Mouse (Mus musculus): ENCODE data around the gene 1700056E22Rik. TPM values are rescaled to one million over a fixed set of nuclear protein-coding genes. Genes with fewer than 3 reads are reported as not detected.

Gene 1700056E22Rik
- 0.90 TPM for polyA plus RNA-seq (2012; fragmentation: generic; extraction: Trizol)
- long read RNA-seq, experiment 1, partial matches to known transcripts = 0 of 2 reads
- long read RNA-seq, experiment 1, other reads (novel, unspliced or antisense) = 0 of 2 reads
- long read RNA-seq, experiment 2 = 0 reads

DNA sequence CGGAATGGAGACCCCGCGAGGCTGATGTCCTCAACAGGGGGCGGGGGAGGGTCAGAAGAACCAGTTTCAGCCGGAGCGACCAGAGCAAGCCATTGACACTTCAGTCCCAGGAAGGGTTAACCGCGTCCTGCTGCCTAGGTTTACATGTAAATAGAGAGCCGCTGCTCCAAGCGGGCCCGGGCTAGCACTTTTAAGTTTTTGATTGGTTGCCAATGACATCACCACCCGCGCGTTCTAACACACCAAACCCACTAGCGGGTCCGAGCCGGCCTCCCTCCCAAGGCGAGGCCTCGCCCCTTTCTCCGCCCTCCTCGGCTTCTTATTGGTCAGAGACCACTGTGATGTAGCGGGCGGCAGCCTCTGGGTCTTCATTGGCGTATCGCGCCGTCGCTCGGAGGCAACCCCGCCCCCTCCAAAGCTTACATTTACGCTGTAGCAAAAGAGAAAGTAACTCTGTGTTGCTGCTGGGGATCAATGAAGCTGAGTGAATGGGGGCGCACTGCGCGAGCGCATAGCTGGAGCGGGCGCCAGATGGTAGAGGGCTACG, at the start of gene 1700056E22Rik:
TSS of gene 1700056E22Rik (minus strand) at position 291 of the 547 bp plus-strand sequence.
- H3K79me3 ChIP-seq (ENCODE audit: low read depth) = peaks cover 38% of the 10 kb centered on the region
- peak within 1 kb of the TSS; percentile 63 for H3K4me3 ChIP-seq (ENCODE audit: insufficient read depth, poor library complexity, severe bottlenecking)
- no peaks in the 10 kb centered on the region for H3K27me3 ChIP-seq (ENCODE audit: control insufficient read depth, insufficient read depth, insufficient read length)
- peak within 1 kb of the TSS; percentile 71 for H3ac ChIP-seq (ENCODE audit: control insufficient read depth, insufficient read length, low read depth)
- no peak for TF ChIP-seq MYOD1 (IDR thresholded peaks at IDR 0.05; ENCODE audit: control insufficient read depth, insufficient read length, low read depth)
- no peak for TF ChIP-seq FOSL1 (IDR thresholded peaks at IDR 0.05; ENCODE audit: insufficient read depth, low read length, poor library complexity, severe bottlenecking)
- no peak for TF ChIP-seq MAX (IDR thresholded peaks at IDR 0.05)
- no peak for TF ChIP-seq MYOG (IDR thresholded peaks at IDR 0.05; ENCODE audit: control insufficient read depth, extremely low read depth, insufficient read length)
- no peak for TF ChIP-seq CTCF (IDR thresholded peaks at IDR 0.05; ENCODE audit: control insufficient read depth, insufficient read depth, insufficient read length)
- TF ChIP-seq CEBPB (IDR thresholded peaks at IDR 0.05; ENCODE audit: low read depth) = no peak
- TF ChIP-seq USF1 (IDR thresholded peaks at IDR 0.05; ENCODE audit: low read depth) = no peak
- peaks cover 26% of the 10 kb centered on the region for H3K36me3 ChIP-seq (ENCODE audit: control insufficient read depth, insufficient read depth)
- peaks cover 48% of the 10 kb centered on the region for H3K79me2 ChIP-seq (ENCODE audit: control insufficient read depth, insufficient read depth)

DNA sequence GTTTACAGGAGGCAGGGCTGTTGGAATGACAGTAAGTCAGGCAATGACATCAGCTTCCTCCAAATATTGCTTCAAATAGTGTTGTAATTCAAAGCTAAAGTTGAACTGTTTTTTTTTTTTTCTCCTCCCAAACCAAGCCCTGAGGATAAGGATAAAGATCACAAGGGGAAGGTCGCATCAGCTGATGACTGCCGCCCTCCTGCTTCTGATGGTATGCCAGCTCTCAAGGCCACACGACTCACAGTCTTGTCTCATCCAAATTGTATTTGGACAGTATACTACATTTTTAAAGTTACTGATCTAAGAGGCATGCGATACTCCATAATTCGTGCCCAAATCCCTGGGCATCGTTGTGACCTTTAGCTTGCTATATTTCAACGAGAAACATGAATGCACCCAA, 49.1 kb upstream of the 1700056E22Rik start:
- Histone ChIP-seq H3K36me3 (ENCODE audit: control insufficient read depth, insufficient read depth) (no peaks in the 10 kb centered on the region), H3K4me3 (ENCODE audit: insufficient read depth, poor library complexity, severe bottlenecking) (no peak overlapping the region), H3ac (ENCODE audit: control insufficient read depth, insufficient read length, low read depth) (no peak overlapping the region), H3K27me3 (ENCODE audit: control insufficient read depth, insufficient read depth, insufficient read length) (no peaks in the 10 kb centered on the region), H3K79me3 (ENCODE audit: low read depth) (no peaks in the 10 kb centered on the region), H3K79me2 (ENCODE audit: control insufficient read depth, insufficient read depth) (no peaks in the 10 kb centered on the region)
- TF ChIP-seq MAX (IDR thresholded peaks at IDR 0.05) (no peak), CEBPB (IDR thresholded peaks at IDR 0.05; ENCODE audit: low read depth) (no peak), FOSL1 (IDR thresholded peaks at IDR 0.05; ENCODE audit: insufficient read depth, low read length, poor library complexity, severe bottlenecking) (no peak), CTCF (IDR thresholded peaks at IDR 0.05; ENCODE audit: control insufficient read depth, insufficient read depth, insufficient read length) (no peak), MYOG (IDR thresholded peaks at IDR 0.05; ENCODE audit: control insufficient read depth, extremely low read depth, insufficient read length) (no peak), USF1 (IDR thresholded peaks at IDR 0.05; ENCODE audit: low read depth) (no peak), MYOD1 (IDR thresholded peaks at IDR 0.05; ENCODE audit: control insufficient read depth, insufficient read length, low read depth) (no peak)

DNA sequence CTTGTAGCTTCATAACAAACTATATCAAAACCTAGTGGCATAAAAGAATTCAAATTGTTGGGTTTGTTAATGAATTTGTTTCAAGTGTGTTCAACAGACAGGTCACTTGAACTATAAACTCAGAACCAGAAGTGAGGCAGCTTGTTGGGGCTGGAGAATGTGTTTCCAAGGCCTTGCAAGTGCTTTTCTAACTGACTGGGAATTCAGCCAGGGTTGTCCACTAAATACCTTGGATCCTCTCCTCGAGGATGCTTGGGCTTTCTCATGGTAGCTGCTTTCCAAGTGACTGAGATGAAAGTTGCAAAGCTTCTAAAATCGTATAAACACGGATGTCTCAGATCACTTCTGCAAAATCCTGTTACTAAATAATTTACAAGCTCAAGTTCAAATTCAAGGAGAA, 48.6 kb upstream of the 1700056E22Rik start:
- no peaks in the 10 kb centered on the region for H3K79me3 ChIP-seq (ENCODE audit: low read depth)
- H3K79me2 ChIP-seq (ENCODE audit: control insufficient read depth, insufficient read depth) = no peaks in the 10 kb centered on the region
- TF ChIP-seq MAX (IDR thresholded peaks at IDR 0.05) (no peak), FOSL1 (IDR thresholded peaks at IDR 0.05; ENCODE audit: insufficient read depth, low read length, poor library complexity, severe bottlenecking) (no peak), MYOG (IDR thresholded peaks at IDR 0.05; ENCODE audit: control insufficient read depth, extremely low read depth, insufficient read length) (no peak), CTCF (IDR thresholded peaks at IDR 0.05; ENCODE audit: control insufficient read depth, insufficient read depth, insufficient read length) (no peak), MYOD1 (IDR thresholded peaks at IDR 0.05; ENCODE audit: control insufficient read depth, insufficient read length, low read depth) (no peak), CEBPB (IDR thresholded peaks at IDR 0.05; ENCODE audit: low read depth) (no peak), USF1 (IDR thresholded peaks at IDR 0.05; ENCODE audit: low read depth) (no peak)

DNA sequence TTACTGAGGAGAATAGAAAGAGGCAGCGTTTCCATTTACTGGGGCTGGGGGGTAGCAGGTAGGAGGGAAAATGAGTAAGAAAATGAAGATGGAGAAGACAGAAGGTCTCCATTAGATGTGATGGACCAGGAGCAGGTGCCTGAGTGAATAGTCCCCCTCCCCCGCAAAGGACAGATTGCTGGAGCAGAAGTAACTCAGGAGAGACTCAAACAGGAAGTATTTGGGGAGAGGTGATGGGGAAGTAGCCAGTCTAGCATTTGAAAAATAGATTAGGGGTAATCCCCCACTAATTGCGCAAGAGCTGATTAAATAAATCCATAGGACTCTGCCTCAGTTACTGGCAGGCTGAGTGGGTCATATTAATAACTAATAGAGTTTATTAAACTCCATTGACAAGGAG, 45.2 kb upstream of the 1700056E22Rik start:
- TF ChIP-seq CTCF (IDR thresholded peaks at IDR 0.05; ENCODE audit: control insufficient read depth, insufficient read depth, insufficient read length) (no peak), MYOG (IDR thresholded peaks at IDR 0.05; ENCODE audit: control insufficient read depth, extremely low read depth, insufficient read length) (no peak), FOSL1 (IDR thresholded peaks at IDR 0.05; ENCODE audit: insufficient read depth, low read length, poor library complexity, severe bottlenecking) (no peak), CEBPB (IDR thresholded peaks at IDR 0.05; ENCODE audit: low read depth) (peak; percentile 19), USF1 (IDR thresholded peaks at IDR 0.05; ENCODE audit: low read depth) (no peak), MYOD1 (IDR thresholded peaks at IDR 0.05; ENCODE audit: control insufficient read depth, insufficient read length, low read depth) (no peak)
- no peak overlapping the region for H3K4me3 ChIP-seq (ENCODE audit: insufficient read depth, poor library complexity, severe bottlenecking)
- H3K36me3 ChIP-seq (ENCODE audit: control insufficient read depth, insufficient read depth) = peaks cover 13% of the 10 kb centered on the region
- no peak overlapping the region for H3ac ChIP-seq (ENCODE audit: control insufficient read depth, insufficient read length, low read depth)
- no peaks in the 10 kb centered on the region for H3K27me3 ChIP-seq (ENCODE audit: control insufficient read depth, insufficient read depth, insufficient read length)
- no peaks in the 10 kb centered on the region for H3K79me2 ChIP-seq (ENCODE audit: control insufficient read depth, insufficient read depth)
- H3K79me3 ChIP-seq (ENCODE audit: low read depth) = no peaks in the 10 kb centered on the region

More for the DNA sequence above, 48.6 kb upstream of the 1700056E22Rik start:
- Histone ChIP-seq H3K4me3 (ENCODE audit: insufficient read depth, poor library complexity, severe bottlenecking) (no peak overlapping the region), H3K27me3 (ENCODE audit: control insufficient read depth, insufficient read depth, insufficient read length) (no peaks in the 10 kb centered on the region), H3ac (ENCODE audit: control insufficient read depth, insufficient read length, low read depth) (no peak overlapping the region), H3K36me3 (ENCODE audit: control insufficient read depth, insufficient read depth) (no peaks in the 10 kb centered on the region)

DNA sequence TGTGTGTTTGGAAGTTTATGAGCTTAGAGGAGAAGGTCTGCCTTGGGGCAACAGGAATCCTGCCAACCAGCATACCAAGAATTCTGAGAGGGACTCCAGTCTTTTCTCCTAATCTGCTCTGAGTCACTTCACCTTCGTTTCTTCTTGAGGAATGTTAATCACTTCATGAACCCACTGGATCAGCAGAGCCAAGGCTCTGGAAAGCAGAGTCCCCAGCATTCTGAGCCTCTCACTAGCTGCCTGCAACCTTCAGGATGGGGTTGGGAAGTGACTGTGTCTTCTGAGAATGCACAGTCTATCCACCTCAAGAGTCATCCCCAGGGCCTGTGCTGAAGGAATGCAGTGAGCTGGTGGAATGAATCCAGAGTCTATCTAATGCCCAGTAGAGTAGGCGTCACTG, 42.7 kb upstream of the 1700056E22Rik start:
- Histone ChIP-seq H3K27me3 (ENCODE audit: control insufficient read depth, insufficient read depth, insufficient read length) (no peaks in the 10 kb centered on the region), H3K36me3 (ENCODE audit: control insufficient read depth, insufficient read depth) (peaks cover 30% of the 10 kb centered on the region), H3K79me3 (ENCODE audit: low read depth) (no peaks in the 10 kb centered on the region), H3ac (ENCODE audit: control insufficient read depth, insufficient read length, low read depth) (no peak overlapping the region), H3K79me2 (ENCODE audit: control insufficient read depth, insufficient read depth) (no peaks in the 10 kb centered on the region), H3K4me3 (ENCODE audit: insufficient read depth, poor library complexity, severe bottlenecking) (no peak overlapping the region)
- TF ChIP-seq FOSL1 (IDR thresholded peaks at IDR 0.05; ENCODE audit: insufficient read depth, low read length, poor library complexity, severe bottlenecking) (peak; percentile 10), MYOD1 (IDR thresholded peaks at IDR 0.05; ENCODE audit: control insufficient read depth, insufficient read length, low read depth) (peak; percentile 7), MYOG (IDR thresholded peaks at IDR 0.05; ENCODE audit: control insufficient read depth, extremely low read depth, insufficient read length) (no peak), CTCF (IDR thresholded peaks at IDR 0.05; ENCODE audit: control insufficient read depth, insufficient read depth, insufficient read length) (no peak), MAX (IDR thresholded peaks at IDR 0.05) (no peak), USF1 (IDR thresholded peaks at IDR 0.05; ENCODE audit: low read depth) (no peak), CEBPB (IDR thresholded peaks at IDR 0.05; ENCODE audit: low read depth) (no peak)

All from C2C12 (cell line).